Mouse (Mus musculus) urinary bladder, adult 2 months (tissue): ENCODE data around the gene Tk1. TPM values are rescaled to one million over a fixed set of nuclear protein-coding genes. Genes with fewer than 3 reads are reported as not detected.
"Not testable (repeated sequence)": the region's sequence is repeated elsewhere in the genome, so short reads cannot be mapped to it uniquely, and the experiment has no call there.

Source experiments
- DNase-seq: peaks from one replicate; pipeline ENCODE4 v3.0.0; 2022; ENCODE audit warnings: low spot score
- polyA plus RNA-seq: library from polyadenylated mRNA; depleted of rRNA; stranded (reverse); fragments of >200 nt; gene quantifications from 2 replicates; pipeline ENCODE4 v1.2.3, GENCODE M21; 2012

The Tk1 gene
- polyA plus RNA-seq, 1 experiment = 8.8 TPM

DNA sequence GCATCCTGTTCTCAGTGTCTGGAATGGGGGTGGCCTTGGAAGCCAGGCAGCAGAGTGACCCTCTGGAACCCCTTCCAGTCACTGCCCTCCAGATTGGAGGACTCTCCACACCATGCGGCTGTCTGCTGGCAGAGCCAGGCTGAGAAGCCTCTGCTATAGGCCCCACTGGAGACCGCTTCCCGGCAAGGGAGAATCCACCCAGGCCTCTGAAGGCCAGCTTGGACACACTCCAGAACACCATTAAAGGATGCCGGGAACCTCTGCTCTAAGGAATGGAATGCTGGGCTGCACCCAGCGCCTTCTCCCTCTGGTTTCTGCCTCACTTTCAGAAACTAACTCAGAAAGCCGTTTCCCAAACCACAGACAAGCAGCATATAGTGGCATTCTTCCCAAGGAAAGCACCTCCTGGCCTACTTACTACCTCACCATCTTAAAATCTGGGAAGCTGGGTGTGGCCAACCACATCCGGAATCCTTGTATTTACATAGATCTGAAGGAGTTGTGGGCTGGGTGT, 3.1 kb downstream of the Tk1 start:
- no peak for DNase-seq

GRCm38 (mm10) chr11:117821868-117822267, 4.0 kb downstream of the Tk1 start:
- DNase-seq = no peak

GRCm38 (mm10) chr11:117820173-117820572, 5.7 kb downstream of the Tk1 start:
- no peak for DNase-seq

- no peak for DNase-seq
These were observed 6.8 kb downstream of the Tk1 start for GRCm38 (mm10) chr11:117819095-117819494.

GRCm38 (mm10) chr11:117816389-117816996, 9.4 kb downstream of the Tk1 start:
- DNase-seq = no peak

DNA sequence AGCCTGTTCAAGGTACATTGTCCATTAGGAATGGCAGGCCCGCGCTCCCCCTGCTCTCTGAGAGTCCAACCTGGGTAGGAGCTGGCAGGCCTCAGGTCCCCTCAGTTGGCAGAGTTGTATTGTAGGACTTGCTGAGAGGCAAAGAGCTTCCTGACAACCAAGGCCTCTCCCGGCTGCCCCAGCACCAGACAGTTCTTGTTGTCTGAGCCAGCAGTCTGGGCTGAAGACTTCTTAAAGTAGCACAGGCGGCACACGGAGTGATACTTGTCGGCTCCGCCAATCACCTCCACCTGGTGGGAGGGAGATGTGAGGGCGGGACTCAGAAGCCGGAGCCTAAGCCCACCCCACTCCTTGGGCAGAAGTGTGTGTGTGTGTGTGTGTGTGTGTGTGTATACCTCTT, 10.0 kb downstream of the Tk1 start:
- not testable (repeated sequence) for DNase-seq

- no peak for DNase-seq
These were observed 11.1 kb downstream of the Tk1 start for GRCm38 (mm10) chr11:117814704-117815366.

- DNase-seq = no peak
These were observed 12.0 kb downstream of the Tk1 start for GRCm38 (mm10) chr11:117813867-117814266.

GRCm38 (mm10) chr11:117810401-117811046, 15.4 kb downstream of the Tk1 start:
- DNase-seq = peak; percentile 73

GRCm38 (mm10) chr11:117809407-117810311, 16.2 kb downstream of the Tk1 start, which contains the start of the genes Gm20708 and Syngr2:
Gene Gm20708 (plus strand): TSS chr11:117809668.
Gene Syngr2 (plus strand): TSS chr11:117809668.
- peak; percentile 70 for DNase-seq

DNA sequence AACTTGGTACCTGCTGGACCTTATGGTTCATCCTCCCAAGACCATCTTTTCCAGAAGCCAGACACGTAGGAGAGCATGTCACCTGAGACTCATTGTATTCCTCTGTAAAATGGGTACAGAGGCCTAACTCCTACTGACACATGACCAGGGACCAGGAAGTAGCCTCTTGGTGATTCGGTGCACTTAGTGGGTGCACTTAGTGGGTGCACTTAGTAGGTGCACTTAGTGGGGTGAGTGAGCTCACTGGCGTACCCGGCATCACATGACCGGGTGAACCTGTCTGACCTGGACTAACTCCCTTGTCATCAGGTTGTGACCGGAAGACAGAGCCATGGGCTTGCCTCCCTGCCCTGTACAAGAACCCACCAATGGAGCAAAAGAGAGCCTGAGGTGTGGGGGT, 19.1 kb downstream of the Tk1 start:
- no peak for DNase-seq

DNA sequence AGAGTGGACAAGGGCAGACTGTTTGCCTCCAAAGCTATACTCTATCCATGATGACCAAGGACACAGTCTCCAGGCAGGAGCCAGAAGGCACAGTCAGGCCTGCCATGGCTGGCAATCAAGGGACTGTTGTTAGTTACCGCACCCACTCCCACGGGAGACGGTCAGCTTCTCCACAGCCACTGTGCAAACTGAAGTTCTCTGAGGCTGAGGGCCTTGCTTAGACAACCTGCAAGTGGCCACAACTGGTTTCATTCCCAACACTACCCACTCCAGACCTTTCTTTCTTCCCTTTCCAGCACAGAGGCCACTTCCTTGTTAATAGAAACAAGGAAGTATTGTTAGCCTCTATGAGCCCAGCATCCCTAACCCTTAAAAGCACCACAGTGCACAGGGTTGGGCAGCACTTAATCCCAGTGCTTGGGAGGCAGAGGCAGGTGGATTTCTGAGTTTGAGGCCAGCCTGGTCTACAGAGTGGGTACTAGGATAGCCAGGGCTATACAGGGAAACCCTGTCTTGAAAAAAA, 22.7 kb downstream of the Tk1 start:
- DNase-seq = no peak

DNA sequence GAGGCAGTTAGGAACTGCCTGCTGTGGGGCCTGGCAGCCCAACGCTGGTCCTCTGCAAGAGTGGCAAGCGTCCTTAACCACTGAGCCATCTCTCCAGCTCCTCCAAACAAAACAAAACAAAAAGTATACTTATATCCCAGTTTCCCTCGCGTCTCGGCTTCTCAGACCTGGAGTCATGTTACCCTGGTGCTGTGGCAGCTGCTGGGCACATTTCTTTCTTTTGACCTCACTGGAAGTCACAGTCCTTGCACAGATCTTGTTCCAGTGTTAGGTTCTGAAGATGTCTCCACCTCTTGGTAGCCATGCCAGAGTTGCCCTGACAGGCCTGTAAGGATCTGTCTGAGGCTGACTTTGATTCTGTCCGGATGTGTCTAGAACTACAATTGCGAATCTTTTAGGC, 24.2 kb downstream of the Tk1 start:
- no peak for DNase-seq

- DNase-seq = no peak
These were observed 25.9 kb downstream of the Tk1 start for GRCm38 (mm10) chr11:117800038-117800437.

- no peak for DNase-seq
These were observed 26.7 kb downstream of the Tk1 start for GRCm38 (mm10) chr11:117799174-117799573.

DNA sequence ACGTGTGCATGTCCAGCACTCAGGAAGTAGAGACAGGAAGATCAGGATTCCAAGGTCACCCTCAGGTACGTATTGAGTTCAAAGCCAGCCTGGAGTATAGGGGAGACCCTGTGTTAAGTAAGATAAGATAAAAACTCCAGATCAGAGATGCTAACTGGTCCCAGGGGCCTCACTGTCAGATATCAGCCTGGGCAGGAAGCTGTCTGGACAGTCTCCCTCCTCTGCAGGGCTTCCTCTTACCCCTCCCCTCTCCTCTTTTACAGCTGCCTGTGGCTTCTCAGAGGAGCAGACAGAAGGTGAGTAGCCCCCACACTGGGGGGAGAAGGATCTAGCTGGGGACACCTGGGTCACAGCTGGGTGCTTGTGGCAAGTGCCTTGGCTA, 27.7 kb downstream of the Tk1 start:
- DNase-seq = no peak

- no peak for DNase-seq
These were observed 28.3 kb downstream of the Tk1 start, which contains the start of gene 6030468B19Rik for GRCm38 (mm10) chr11:117797511-117798159. Gene 6030468B19Rik (plus strand): TSS chr11:117797660.

DNA sequence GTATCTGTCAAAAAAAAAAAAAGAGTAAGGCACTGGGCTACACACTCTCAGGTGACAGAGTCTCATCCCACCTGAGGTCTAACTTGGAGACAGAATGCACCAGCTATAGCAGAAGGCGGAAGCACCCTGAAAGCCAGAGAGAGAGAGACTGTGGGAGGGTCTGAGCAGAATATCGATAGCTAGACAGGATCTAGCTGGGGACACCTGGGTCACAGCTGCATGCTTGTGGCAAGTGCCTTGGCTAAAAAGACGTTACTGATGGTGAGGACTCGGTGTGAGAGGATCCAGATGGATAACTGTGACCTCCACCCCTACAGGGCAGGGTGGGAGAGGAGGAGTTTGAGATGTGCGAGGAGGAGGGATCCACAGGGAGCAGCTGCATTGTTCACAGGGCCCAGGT, 28.9 kb downstream of the Tk1 start:
- DNase-seq = no peak

GRCm38 (mm10) chr11:117794035-117794551, 31.8 kb downstream of the Tk1 start:
- DNase-seq = no peak

DNA sequence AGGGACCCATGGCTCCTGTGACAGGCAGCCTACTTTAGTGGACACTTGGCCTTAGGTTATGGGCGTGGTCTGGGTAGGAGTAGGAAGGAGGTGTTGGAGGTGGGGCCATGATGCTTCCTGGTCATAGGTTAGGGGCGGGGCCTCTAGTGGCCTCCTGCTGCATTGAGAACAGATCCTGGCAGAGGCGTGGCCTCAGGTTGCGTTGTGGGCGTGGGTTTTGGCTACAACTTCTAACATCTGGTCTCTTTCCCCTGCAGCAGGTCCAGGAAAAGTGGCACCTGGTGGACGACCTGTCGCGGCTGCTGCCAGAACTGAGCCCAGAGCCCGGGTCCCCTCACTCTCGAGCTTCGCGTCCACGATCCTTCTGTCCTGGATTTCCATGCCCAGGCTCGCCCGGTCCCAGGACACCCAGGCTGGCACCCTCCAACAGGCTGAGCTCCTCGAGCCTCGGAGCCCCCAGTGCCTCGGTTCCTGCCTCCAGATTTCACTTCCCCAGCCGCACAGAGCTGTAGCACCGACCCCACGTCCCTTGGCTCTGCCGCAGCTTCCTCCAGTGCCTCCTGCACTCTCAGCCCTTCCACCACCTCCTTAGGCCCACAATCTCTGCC, 33.5 kb downstream of the Tk1 start:
- no peak for DNase-seq
